Mouse (Mus musculus): Measurements from ENCODE around the gene Srd5a2. TPM values are rescaled to one million over a fixed set of nuclear protein-coding genes. Genes with fewer than 3 reads are reported as not detected.

The Srd5a2 gene
- polyA plus RNA-seq, 1 experiment from 2014 or later: not detected

DNA sequence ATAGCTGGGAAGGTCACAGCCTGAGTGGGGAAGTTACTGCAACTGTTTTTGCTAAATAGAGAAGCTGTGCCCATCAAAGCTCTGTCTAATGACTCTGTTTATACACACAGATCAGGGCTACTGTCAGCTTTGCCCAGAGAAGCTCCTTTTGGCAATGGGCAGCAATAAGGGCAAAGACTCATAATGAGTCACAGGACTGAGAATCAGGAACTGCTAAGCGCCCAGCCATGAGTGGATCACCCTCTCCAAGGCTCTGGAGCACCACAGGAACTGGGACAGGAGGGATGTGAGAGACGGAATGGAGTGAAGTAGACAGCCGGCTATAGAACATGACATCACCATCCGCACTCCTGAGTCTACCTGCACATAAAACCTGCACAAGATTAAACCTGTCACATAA, 29.4 kb downstream of the Srd5a2 start:
- no peak overlapping the region for H3K4me2 ChIP-seq (replicated peaks)
- H3K27ac ChIP-seq (replicated peaks): no peak overlapping the region
- 78% methylated on average over 4 of the region's 4 CpGs for whole genome bisulfite sequencing
- no peak overlapping the region for H3K4me3 ChIP-seq
- H3K9me3 ChIP-seq: no peaks in the 10 kb centered on the region
- no peaks in the 10 kb centered on the region for H3K36me3 ChIP-seq
- H3K27me3 ChIP-seq: no peaks in the 10 kb centered on the region
- H3K4me1 ChIP-seq: 0 out of 2 replicates have a peak, but pooled peaks cover 2% of the 10 kb centered on the region
- H3K9ac ChIP-seq (replicated peaks): no peak overlapping the region
- ATAC-seq (ENCODE audit: low FRiP score, low read depth): no peak

DNA sequence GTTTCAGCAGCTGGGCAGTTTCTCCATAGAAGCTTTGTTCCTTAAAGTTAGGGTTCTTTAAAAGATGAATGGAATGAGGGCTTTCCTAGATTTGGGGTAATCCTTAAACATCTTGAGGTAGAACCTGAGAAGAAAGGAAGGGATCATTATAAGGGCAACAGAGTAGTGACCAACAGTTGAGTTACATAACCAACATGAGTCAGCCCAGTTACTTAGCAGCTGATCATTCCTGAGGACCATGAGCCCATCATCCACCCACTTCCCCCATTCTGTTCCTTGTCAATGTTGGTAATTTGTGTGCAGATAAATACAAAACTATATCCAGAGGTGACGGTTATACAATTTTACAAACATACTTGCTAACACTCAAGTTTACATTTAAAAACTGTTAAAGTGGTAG, 30.1 kb downstream of the Srd5a2 start:
- Histone ChIP-seq H3K27me3 (no peaks in the 10 kb centered on the region), H3K9ac (replicated peaks) (no peak overlapping the region), H3K27ac (replicated peaks) (no peak overlapping the region), H3K9me3 (no peaks in the 10 kb centered on the region), H3K4me3 (no peak overlapping the region), H3K4me2 (replicated peaks) (no peak overlapping the region), H3K4me1 (0 out of 2 replicates have a peak, but pooled peaks cover 2% of the 10 kb centered on the region), H3K36me3 (no peaks in the 10 kb centered on the region)
- 93% methylated on average over 1 of the region's 1 CpGs for WGBS
- no peak for ATAC-seq (ENCODE audit: low FRiP score, low read depth)

DNA sequence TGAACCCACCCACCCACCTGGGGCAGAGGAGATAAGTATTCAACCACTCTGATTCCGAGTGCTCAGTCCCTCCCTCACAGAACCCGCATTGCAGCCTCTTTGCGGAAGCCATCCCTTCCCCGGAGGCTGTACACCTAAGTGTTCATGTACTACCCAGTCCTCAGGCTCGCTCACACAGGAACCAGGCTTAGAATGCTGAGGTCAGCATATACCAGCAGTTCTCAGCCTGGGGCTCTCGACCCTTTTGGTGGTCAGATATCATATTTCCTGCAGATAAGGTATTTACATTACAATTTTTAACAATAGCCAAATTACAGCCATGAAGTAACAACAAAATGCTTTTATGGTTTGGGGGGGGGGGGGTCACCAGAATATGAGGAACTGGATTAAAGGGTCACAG, 32.6 kb downstream of the Srd5a2 start:
- no peak overlapping the region for H3K9ac ChIP-seq (replicated peaks)
- WGBS: 88% methylated on average over 6 of the region's 6 CpGs

DNA sequence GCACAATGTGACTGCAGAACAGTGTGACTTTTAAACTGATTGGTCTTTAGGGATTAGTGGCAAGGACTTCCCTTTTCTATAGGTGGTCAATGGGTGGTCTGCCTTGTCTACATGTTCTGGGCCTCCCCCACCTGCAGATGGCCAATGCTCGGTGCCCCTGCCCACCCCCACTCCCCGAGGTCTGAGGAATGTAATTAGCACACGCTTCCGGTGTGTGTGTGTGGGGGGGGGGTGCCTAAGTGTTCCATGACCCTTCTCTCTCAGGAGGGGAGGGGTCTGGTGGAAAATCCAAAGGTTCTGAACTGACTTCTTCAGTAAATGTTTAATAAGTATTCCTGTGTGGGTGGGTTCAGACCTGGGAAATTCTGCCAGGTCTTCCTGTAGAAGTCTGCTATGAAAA, 39.0 kb downstream of the Srd5a2 start:
- Histone ChIP-seq H3K4me3 (no peak overlapping the region), H3K36me3 (no peaks in the 10 kb centered on the region), H3K4me1 (no peaks in the 10 kb centered on the region), H3K4me2 (replicated peaks) (no peak overlapping the region), H3K27me3 (no peaks in the 10 kb centered on the region), H3K27ac (replicated peaks) (no peak overlapping the region), H3K9ac (replicated peaks) (no peak overlapping the region), H3K9me3 (no peaks in the 10 kb centered on the region)
- WGBS: 74% methylated on average over 4 of the region's 4 CpGs
- ATAC-seq (ENCODE audit: low FRiP score, low read depth): no peak

More for the DNA sequence above, 32.6 kb downstream of the Srd5a2 start:
- H3K4me2 ChIP-seq (replicated peaks): no peak overlapping the region
- H3K27ac ChIP-seq (replicated peaks): no peak overlapping the region
- no peaks in the 10 kb centered on the region for H3K9me3 ChIP-seq
- H3K36me3 ChIP-seq: no peaks in the 10 kb centered on the region
- H3K4me3 ChIP-seq: no peak overlapping the region
- H3K4me1 ChIP-seq: no peaks in the 10 kb centered on the region
- no peaks in the 10 kb centered on the region for H3K27me3 ChIP-seq
- no peak for ATAC-seq (ENCODE audit: low FRiP score, low read depth)

DNA sequence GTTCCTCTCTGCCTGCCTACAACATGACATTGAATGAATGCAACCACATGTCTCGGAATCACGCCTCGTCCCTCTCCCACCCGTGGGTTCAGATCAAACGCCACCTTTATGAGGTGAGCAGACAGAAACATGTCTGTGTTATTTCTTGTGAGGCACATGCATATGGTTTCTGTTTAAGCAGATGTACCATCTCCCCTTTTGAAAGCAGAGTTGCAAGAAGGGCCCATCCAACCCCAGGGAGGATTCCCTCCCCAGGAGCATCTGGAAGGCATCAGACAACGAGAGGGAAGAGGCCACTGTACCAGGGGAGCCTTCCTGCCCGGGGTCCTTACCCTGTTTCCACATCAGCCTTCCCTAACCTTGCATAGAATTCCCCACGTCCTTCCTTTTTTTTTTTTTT, 40.7 kb downstream of the Srd5a2 start:
- Histone ChIP-seq H3K27me3 (no peaks in the 10 kb centered on the region), H3K4me2 (replicated peaks) (no peak overlapping the region), H3K27ac (replicated peaks) (no peak overlapping the region), H3K9ac (replicated peaks) (no peak overlapping the region), H3K9me3 (no peaks in the 10 kb centered on the region), H3K4me3 (no peak overlapping the region), H3K4me1 (no peaks in the 10 kb centered on the region), H3K36me3 (no peaks in the 10 kb centered on the region)
- no peak for ATAC-seq (ENCODE audit: low FRiP score, low read depth)
- 73% methylated on average over 8 of the region's 8 CpGs for WGBS

DNA sequence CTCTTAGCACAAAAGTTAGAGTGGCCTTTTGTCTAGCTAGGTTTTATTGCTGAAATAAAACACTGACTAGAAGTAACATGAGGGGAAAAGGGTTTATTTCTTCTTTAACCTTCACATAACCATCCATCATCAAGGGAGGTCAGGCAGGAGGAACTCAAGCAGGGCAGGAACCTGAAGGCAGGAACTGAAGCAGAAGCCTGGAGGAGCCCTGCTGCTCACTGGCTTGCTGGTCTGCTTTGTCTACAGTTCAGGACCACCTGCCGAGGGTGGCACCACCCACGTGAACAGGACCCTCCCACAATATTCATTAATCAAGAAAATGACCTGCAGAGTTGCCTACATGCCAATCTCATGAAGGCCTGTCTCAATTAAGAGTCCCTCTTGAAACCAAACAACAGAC, 45.3 kb downstream of the Srd5a2 start:
- H3K9me3 ChIP-seq: no peaks in the 10 kb centered on the region
- no peak overlapping the region for H3K27ac ChIP-seq (replicated peaks)
- no peak overlapping the region for H3K4me2 ChIP-seq (replicated peaks)
- WGBS: 74% methylated on average over 2 of the region's 2 CpGs
- H3K4me1 ChIP-seq: no peaks in the 10 kb centered on the region
- no peak overlapping the region for H3K9ac ChIP-seq (replicated peaks)
- no peak overlapping the region for H3K4me3 ChIP-seq
- H3K27me3 ChIP-seq: no peaks in the 10 kb centered on the region
- H3K36me3 ChIP-seq: no peaks in the 10 kb centered on the region
- ATAC-seq (ENCODE audit: low FRiP score, low read depth): no peak

DNA sequence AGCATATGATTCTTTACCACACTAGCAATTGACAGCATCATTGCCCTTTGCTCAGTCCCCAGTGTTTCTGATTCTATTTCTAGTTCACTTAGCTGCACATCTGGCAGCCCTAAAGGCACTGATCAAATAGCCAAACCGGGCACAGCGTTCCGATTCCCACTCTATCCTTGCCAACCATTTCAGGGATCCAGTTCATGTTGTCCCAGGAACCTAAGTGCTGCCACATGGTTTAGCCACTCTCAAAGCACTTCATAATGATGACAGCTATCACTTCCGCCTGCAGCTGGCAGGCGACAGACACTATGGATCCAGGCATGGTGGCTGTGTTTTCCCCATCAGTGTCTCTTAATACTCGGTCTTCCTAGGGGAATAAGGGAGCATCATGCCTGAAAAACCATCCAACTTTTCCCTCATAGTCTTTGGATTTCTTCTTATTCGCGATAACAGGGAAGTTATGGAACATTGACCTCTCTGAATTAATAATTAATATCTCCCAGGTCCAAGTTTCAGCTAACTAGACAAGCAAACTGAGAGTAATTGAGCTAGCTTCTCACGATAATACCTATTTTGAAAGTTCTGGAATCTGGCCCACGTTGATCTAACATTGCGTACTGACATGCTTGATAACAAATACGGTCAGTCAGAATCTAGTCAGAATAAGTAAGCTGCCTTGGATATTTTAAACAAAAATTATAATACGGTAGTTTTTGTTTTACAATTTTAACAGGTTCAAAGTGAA, 51.6 kb downstream of the Srd5a2 start:
- Histone ChIP-seq H3K27ac (replicated peaks) (no peak overlapping the region), H3K36me3 (no peaks in the 10 kb centered on the region), H3K9me3 (no peaks in the 10 kb centered on the region), H3K4me1 (no peaks in the 10 kb centered on the region), H3K27me3 (no peaks in the 10 kb centered on the region), H3K9ac (replicated peaks) (no peak overlapping the region), H3K4me3 (no peak overlapping the region), H3K4me2 (replicated peaks) (no peak overlapping the region)
- 90% methylated on average over 13 of the region's 13 CpGs for WGBS
- ATAC-seq (ENCODE audit: low FRiP score, low read depth): no peak

DNA sequence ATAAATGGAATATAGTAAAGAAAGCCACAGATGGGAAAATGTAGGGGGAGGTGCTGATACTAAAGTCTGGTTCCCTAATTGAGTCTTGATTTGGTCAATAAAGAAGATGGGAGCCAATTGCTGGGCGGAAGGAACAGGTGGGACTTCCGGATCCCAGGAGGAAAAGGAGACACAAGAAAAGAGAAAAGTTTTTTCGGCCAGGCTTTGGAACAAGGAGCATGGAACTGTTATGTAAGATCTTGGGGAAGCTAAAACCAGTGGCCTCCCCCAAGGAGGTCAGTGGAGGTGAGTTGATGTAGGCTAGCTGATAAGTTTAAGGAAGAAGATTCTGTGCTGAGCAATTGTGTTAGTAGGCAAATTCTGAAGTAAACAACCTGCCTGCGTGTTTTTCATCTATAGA, 56.5 kb downstream of the Srd5a2 start:
- no peak overlapping the region for H3K4me3 ChIP-seq
- no peaks in the 10 kb centered on the region for H3K4me1 ChIP-seq
- ATAC-seq (ENCODE audit: low FRiP score, low read depth): no peak
- H3K9me3 ChIP-seq: no peaks in the 10 kb centered on the region
- H3K27ac ChIP-seq (replicated peaks): no peak overlapping the region
- no peak overlapping the region for H3K9ac ChIP-seq (replicated peaks)
- no peak overlapping the region for H3K4me2 ChIP-seq (replicated peaks)
- WGBS: 89% methylated on average over 4 of the region's 4 CpGs
- H3K36me3 ChIP-seq: no peaks in the 10 kb centered on the region
- H3K27me3 ChIP-seq: no peaks in the 10 kb centered on the region

DNA sequence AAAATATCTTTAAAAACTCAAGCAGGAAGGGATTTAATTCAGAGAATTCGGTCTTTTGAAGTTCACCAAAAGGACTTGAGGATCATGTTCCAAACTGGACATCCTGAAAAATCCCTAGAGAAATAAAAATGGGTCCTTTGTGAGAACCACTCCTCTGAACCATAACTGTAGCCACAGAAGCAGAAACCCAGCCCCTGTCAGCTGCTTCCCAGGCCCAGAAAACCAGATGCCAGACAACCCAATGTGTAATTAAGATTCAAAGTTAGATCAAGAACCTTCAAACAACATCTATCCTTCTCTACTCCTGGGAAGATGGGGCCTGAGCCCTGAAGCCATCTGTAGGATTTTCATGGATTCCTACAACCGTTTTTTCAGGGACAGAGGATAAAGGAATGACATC, 61.1 kb downstream of the Srd5a2 start:
- no peaks in the 10 kb centered on the region for H3K27me3 ChIP-seq
- H3K9ac ChIP-seq (replicated peaks): no peak overlapping the region
- H3K4me2 ChIP-seq (replicated peaks): no peak overlapping the region
- H3K4me3 ChIP-seq: no peak overlapping the region
- H3K36me3 ChIP-seq: no peaks in the 10 kb centered on the region
- H3K9me3 ChIP-seq: no peaks in the 10 kb centered on the region
- no peaks in the 10 kb centered on the region for H3K4me1 ChIP-seq
- no peak overlapping the region for H3K27ac ChIP-seq (replicated peaks)
- WGBS: 86% methylated on average over 2 of the region's 2 CpGs
- ATAC-seq (ENCODE audit: low FRiP score, low read depth): no peak

DNA sequence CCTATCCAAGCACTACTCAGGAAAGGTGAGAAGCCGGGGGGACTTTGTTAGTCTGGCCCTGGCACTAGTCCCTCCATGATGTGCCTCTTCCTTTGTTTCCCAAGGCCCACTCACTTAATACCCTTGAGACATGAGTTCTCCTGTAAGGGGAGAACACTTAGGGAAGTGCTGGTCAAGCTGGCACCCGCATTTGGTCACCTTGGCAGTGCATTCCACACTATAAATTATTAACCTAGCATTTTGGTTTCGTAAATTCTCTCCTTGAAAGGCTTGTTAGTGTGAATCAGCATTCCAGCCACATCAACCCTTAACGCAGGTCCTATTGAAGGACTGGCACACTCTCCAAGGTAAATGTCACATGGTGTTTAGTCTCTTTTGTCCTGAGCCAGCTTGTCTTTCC, 61.8 kb downstream of the Srd5a2 start:
- WGBS: 91% methylated on average over 4 of the region's 4 CpGs
- no peaks in the 10 kb centered on the region for H3K9me3 ChIP-seq

DNA sequence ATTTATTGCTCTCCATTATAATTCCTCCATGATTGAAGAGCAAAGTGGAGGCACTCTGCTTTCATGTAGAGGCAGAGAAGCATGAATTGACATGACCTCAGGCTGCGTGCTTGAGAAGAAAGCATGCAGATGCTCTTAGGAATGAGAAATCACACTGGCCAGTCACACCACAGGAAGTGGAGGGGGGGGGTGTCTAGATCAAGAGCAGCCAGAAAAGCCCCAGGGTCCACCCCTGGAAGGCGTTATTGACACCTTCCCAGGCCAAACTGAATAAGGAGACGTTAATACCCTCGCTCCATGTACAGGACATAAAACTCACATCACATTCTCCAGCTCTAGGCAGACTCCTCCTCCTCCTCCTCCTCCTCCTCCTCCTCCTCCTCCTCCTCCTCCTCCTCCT, 63.2 kb downstream of the Srd5a2 start:
- Histone ChIP-seq H3K9me3 (no peaks in the 10 kb centered on the region), H3K4me2 (replicated peaks) (no peak overlapping the region), H3K9ac (replicated peaks) (no peak overlapping the region), H3K4me1 (no peaks in the 10 kb centered on the region), H3K27ac (replicated peaks) (no peak overlapping the region), H3K27me3 (no peaks in the 10 kb centered on the region), H3K4me3 (no peak overlapping the region), H3K36me3 (no peaks in the 10 kb centered on the region)
- ATAC-seq (ENCODE audit: low FRiP score, low read depth): no peak
- WGBS: 37% methylated on average over 4 of the region's 4 CpGs

More for the DNA sequence above, 61.8 kb downstream of the Srd5a2 start:
- Histone ChIP-seq H3K4me3 (no peak overlapping the region), H3K27me3 (no peaks in the 10 kb centered on the region), H3K9ac (replicated peaks) (no peak overlapping the region), H3K27ac (replicated peaks) (no peak overlapping the region), H3K4me1 (no peaks in the 10 kb centered on the region), H3K4me2 (replicated peaks) (no peak overlapping the region), H3K36me3 (no peaks in the 10 kb centered on the region)
- ATAC-seq (ENCODE audit: low FRiP score, low read depth): no peak

DNA sequence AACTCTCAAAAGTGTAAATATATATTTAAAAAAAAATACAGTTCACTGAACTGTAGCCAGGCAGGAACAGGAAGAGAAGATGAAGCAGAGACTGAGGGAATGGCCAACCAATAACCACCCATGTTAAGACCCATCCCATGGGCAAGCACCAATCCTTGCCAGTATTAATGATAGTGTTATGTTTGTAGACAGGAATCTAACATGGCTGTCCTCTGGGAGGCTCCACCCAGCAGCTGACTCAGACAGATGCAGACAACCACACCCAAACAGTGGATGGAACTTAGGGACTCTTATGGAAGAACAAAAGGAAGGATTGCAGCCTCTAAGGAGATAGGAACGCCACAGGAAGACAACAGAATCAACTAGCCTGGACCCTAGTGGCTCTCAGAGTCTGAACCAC, 64.8 kb downstream of the Srd5a2 start:
- H3K4me3 ChIP-seq: no peak overlapping the region
- ATAC-seq (ENCODE audit: low FRiP score, low read depth): no peak
- WGBS: 71% methylated on average over 1 of the region's 1 CpGs
- H3K9me3 ChIP-seq: no peaks in the 10 kb centered on the region
- H3K27me3 ChIP-seq: no peaks in the 10 kb centered on the region
- H3K9ac ChIP-seq (replicated peaks): no peak overlapping the region
- H3K4me2 ChIP-seq (replicated peaks): no peak overlapping the region
- H3K27ac ChIP-seq (replicated peaks): no peak overlapping the region
- H3K4me1 ChIP-seq: no peaks in the 10 kb centered on the region
- no peaks in the 10 kb centered on the region for H3K36me3 ChIP-seq

DNA sequence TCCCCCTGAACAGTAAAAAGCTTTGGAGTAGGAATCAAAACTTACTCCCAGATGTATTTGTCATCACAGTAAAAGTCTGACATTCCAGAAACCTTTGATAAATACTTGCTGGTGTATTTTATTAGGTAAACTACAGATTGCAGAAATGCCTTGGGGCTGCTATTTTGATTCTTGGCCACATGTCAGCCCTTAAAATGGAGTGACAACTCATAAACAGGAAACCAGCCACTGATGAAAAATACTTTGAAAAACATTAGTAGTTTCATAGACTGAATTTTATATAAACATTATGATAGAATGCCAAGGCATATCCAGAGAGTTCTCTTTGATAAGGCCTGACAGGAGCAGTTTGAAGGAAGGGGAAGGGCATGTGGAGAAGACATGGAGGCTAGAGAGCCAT, 71.7 kb downstream of the Srd5a2 start:
- Histone ChIP-seq H3K27me3 (no peaks in the 10 kb centered on the region), H3K4me3 (no peak overlapping the region), H3K27ac (replicated peaks) (no peak overlapping the region), H3K36me3 (no peaks in the 10 kb centered on the region), H3K4me1 (no peaks in the 10 kb centered on the region), H3K9ac (replicated peaks) (no peak overlapping the region), H3K4me2 (replicated peaks) (no peak overlapping the region), H3K9me3 (no peaks in the 10 kb centered on the region)
- ATAC-seq (ENCODE audit: low FRiP score, low read depth): no peak

All from midbrain, embryonic 12.5 days (tissue).